Mouse (Mus musculus): ENCODE measurements around the gene Slc38a3. TPM values are rescaled to one million over a fixed set of nuclear protein-coding genes. Genes with fewer than 3 reads are reported as not detected.

Gene Slc38a3
- 10 to 100 TPM; 61.3 to 74.3 (median 69.2) TPM for total RNA-seq (2022)

GRCm38 (mm10) chr9:107669480-107669945 lies at the start of gene Slc38a3:
TSS of gene Slc38a3 (minus strand) at chr9:107669530.
- no peak for DNase-seq (ENCODE audit: low spot score in 2 of 2)

- DNase-seq (ENCODE audit: low spot score in 2 of 2): no peak
Observed at GRCm38 (mm10) chr9:107716951-107717350, 47.6 kb upstream of the Slc38a3 start.

GRCm38 (mm10) chr9:107715632-107716031 lies 46.3 kb upstream of the Slc38a3 start:
- no peak for DNase-seq (ENCODE audit: low spot score in 2 of 2)

- no peak for DNase-seq (ENCODE audit: low spot score in 2 of 2)
Observed at GRCm38 (mm10) chr9:107714221-107714952, 45.1 kb upstream of the Slc38a3 start.

- peak in 1 of 2 experiments; percentile 24 for DNase-seq (ENCODE audit: low spot score in 2 of 2)
Observed at GRCm38 (mm10) chr9:107709697-107710483, 40.6 kb upstream of the Slc38a3 start, which contains the start of gene Sema3f. TSS of gene Sema3f (minus strand) at chr9:107710475.

GRCm38 (mm10) chr9:107709096-107709696 lies 39.9 kb upstream of the Slc38a3 start:
- DNase-seq (ENCODE audit: low spot score in 2 of 2): no peak

GRCm38 (mm10) chr9:107708439-107709095 lies 39.2 kb upstream of the Slc38a3 start:
- DNase-seq (ENCODE audit: low spot score in 2 of 2): no peak

- DNase-seq (ENCODE audit: low spot score in 2 of 2): no peak
Observed at GRCm38 (mm10) chr9:107707701-107708438, 38.5 kb upstream of the Slc38a3 start.

GRCm38 (mm10) chr9:107706781-107707211 lies 37.5 kb upstream of the Slc38a3 start:
- no peak for DNase-seq (ENCODE audit: low spot score in 2 of 2)

- DNase-seq (ENCODE audit: low spot score in 2 of 2): no peak
Observed at GRCm38 (mm10) chr9:107703337-107704122, 34.2 kb upstream of the Slc38a3 start.

GRCm38 (mm10) chr9:107702606-107703185 lies 33.4 kb upstream of the Slc38a3 start:
- no peak for DNase-seq (ENCODE audit: low spot score in 2 of 2)

- DNase-seq (ENCODE audit: low spot score in 2 of 2): peak; percentile 45 to 73
Observed at GRCm38 (mm10) chr9:107701594-107701993, 32.3 kb upstream of the Slc38a3 start.

GRCm38 (mm10) chr9:107700114-107700571 lies 30.8 kb upstream of the Slc38a3 start:
- DNase-seq (ENCODE audit: low spot score in 2 of 2): peak; percentile 63 to 78

- no peak for DNase-seq (ENCODE audit: low spot score in 2 of 2)
Observed at GRCm38 (mm10) chr9:107699376-107699980, 30.1 kb upstream of the Slc38a3 start.

GRCm38 (mm10) chr9:107698611-107699190 lies 29.4 kb upstream of the Slc38a3 start:
- DNase-seq (ENCODE audit: low spot score in 2 of 2): no peak

GRCm38 (mm10) chr9:107697811-107698521 lies 28.6 kb upstream of the Slc38a3 start:
- no peak for DNase-seq (ENCODE audit: low spot score in 2 of 2)

GRCm38 (mm10) chr9:107696845-107697610 lies 27.7 kb upstream of the Slc38a3 start:
- DNase-seq (ENCODE audit: low spot score in 2 of 2): no peak
